Mouse (Mus musculus) limb, embryonic 11.5 days (tissue): ENCODE measurements at regions not wholly inside any gene's neighbourhood (a gene's known extent, or its start where the extent isn't known, plus 50 kb on each side); places are given as distances from the start of the nearest gene placed in this dataset.

ENCODE experiments used
- ATAC-seq: fragments of 200-750 bp; cut with Nextera tagmentation; 2 replicates; pipeline ENCODE4 v1.8.0; 2017; ENCODE audit warnings: low read depth; ENCODE audit not compliant: insufficient number of reproducible peaks, low FRiP score, low TSS enrichment
- DNase-seq: peaks from one replicate; pipeline ENCODE4 v3.0.0-alpha.2; 2015; ENCODE audit warnings: low spot score
- H3K27ac ChIP-seq: fragments of 300-500 bp; sonication (generic); replicated peaks from 2 replicates; pipeline ENCODE4 v1.5.1; 2014; ENCODE audit warnings: low read depth, mild to moderate bottlenecking, low read length
- H3K27me3 ChIP-seq: fragments of 300-500 bp; sonication (generic); 2 replicates; pipeline ENCODE4 v1.6.1; 2014; ENCODE audit warnings: mild to moderate bottlenecking, low read length, mixed read lengths; ENCODE audit not compliant: control insufficient read depth, insufficient read depth
- H3K36me3 ChIP-seq: fragments of 300-500 bp; sonication (generic); 2 replicates; pipeline ENCODE4 v1.6.1; 2014; ENCODE audit warnings: mild to moderate bottlenecking, low read length, moderate library complexity, mixed read lengths; ENCODE audit not compliant: control insufficient read depth, insufficient read depth
- H3K4me1 ChIP-seq: fragments of 300-500 bp; sonication (generic); 2 replicates; pipeline ENCODE4 v1.6.1; 2014; ENCODE audit warnings: low read length, mixed read lengths; ENCODE audit not compliant: control insufficient read depth, insufficient read depth
- H3K4me2 ChIP-seq: fragments of 300-500 bp; sonication (generic); 2 replicates; pipeline ENCODE4 v1.6.1; 2014; ENCODE audit warnings: low read depth, mild to moderate bottlenecking, moderate library complexity; ENCODE audit not compliant: severe bottlenecking
- H3K4me3 ChIP-seq: fragments of 300-500 bp; sonication (generic); 2 replicates; pipeline ENCODE4 v1.5.1; 2014; ENCODE audit warnings: low read depth, low read length
- H3K9ac ChIP-seq: fragments of 300-500 bp; sonication (generic); 2 replicates; pipeline ENCODE4 v1.6.1; 2014; ENCODE audit warnings: mild to moderate bottlenecking, low read length
- H3K9me3 ChIP-seq: fragments of 300-500 bp; sonication (generic); 2 replicates; pipeline ENCODE4 v1.6.1; 2016; ENCODE audit warnings: low read length; ENCODE audit not compliant: control insufficient read depth
- WGBS: fragments of 180-500 bp; shearing (Covaris S2); extraction: QIAGEN DNeasy Blood & Tissue Kit; methylation state at CpG from one replicate; pipeline ENCODE4 v1.1.7; 2014; 5-methylcytosine and 5-hydroxymethylcytosine counted together

- Histone ChIP-seq H3K36me3 (no peaks in the 10 kb centered on the region), H3K4me1 (no peaks in the 10 kb centered on the region), H3K4me2 (peak overlapping the region; percentile 54), H3K4me3 (peak overlapping the region; percentile 16; the same call in 1 of the 2 replicates), H3K27ac (no peak overlapping the region), H3K9me3 (no peaks in the 10 kb centered on the region), H3K9ac (peak overlapping the region; percentile 34; the same call in 1 of the 2 replicates), H3K27me3 (no peaks in the 10 kb centered on the region)
- DNase-seq (peak; percentile 61), ATAC-seq (peak; percentile 80; the same call in 1 of the 2 replicates)
- WGBS: 3% methylated on average over 14 of the region's 14 CpGs
Observed at GRCm38 (mm10) chr11:39794183-39794652, 900.8 kb downstream of the Mat2b start.

GRCm38 (mm10) chr11:39792112-39792511 lies 902.9 kb downstream of the Mat2b start:
- no peaks in the 10 kb centered on the region for H3K27me3 ChIP-seq
- no peaks in the 10 kb centered on the region for H3K4me1 ChIP-seq
- H3K4me3 ChIP-seq: no peak overlapping the region
- H3K4me2 ChIP-seq: no peak overlapping the region
- H3K9me3 ChIP-seq: no peaks in the 10 kb centered on the region
- no peak overlapping the region for H3K27ac ChIP-seq
- H3K36me3 ChIP-seq: no peaks in the 10 kb centered on the region
- no peak for DNase-seq
- H3K9ac ChIP-seq: no peak overlapping the region
- no peak for ATAC-seq
- WGBS: 75% methylated on average over 2 of the region's 2 CpGs
